Mouse (Mus musculus) cortical plate, adult 2 months (tissue): ENCODE results near the gene Hsf2bp. TPM values are rescaled to one million over a fixed set of nuclear protein-coding genes. Genes with fewer than 3 reads are reported as not detected.

ENCODE experiments used
- H3K27ac ChIP-seq: fragments of 200-500 bp; 2 replicates; pipeline ENCODE4 v1.5.1; 2012; ENCODE audit warnings: low read length, control low read depth, inconsistent platforms; ENCODE audit not compliant: insufficient read depth
- H3K4me1 ChIP-seq: fragments of 200-500 bp; 2 replicates; pipeline ENCODE4 v1.6.1; 2011; ENCODE audit warnings: low read length; ENCODE audit not compliant: control insufficient read depth, insufficient read depth
- H3K4me3 ChIP-seq: fragments of 200-500 bp; 2 replicates; pipeline ENCODE4 v1.5.1; 2011; ENCODE audit warnings: mild to moderate bottlenecking, low read length, control low read depth; ENCODE audit not compliant: insufficient read depth
- CTCF ChIP-seq: fragments of 200-500 bp; IDR thresholded peaks from 2 replicates; pipeline ENCODE4 v1.5.1; 2011; ENCODE audit warnings: mild to moderate bottlenecking, control low read depth, low read length; ENCODE audit not compliant: insufficient read depth; ENCODE audit errors: extremely low read depth
- POLR2A ChIP-seq: fragments of 200-500 bp; IDR thresholded peaks from 2 replicates; pipeline ENCODE4 v1.6.1; 2011; ENCODE audit warnings: mild to moderate bottlenecking, low read length, control low read depth; ENCODE audit not compliant: insufficient read depth; ENCODE audit errors: extremely low read depth
- polyA plus RNA-seq: library from polyadenylated mRNA; depleted of rRNA; stranded (reverse); fragments of >200 nt; gene quantifications from 2 replicates; pipeline ENCODE4 v1.2.3, GENCODE M21; 2012

Gene Hsf2bp
- polyA plus RNA-seq, 1 experiment = 0.27 TPM

DNA sequence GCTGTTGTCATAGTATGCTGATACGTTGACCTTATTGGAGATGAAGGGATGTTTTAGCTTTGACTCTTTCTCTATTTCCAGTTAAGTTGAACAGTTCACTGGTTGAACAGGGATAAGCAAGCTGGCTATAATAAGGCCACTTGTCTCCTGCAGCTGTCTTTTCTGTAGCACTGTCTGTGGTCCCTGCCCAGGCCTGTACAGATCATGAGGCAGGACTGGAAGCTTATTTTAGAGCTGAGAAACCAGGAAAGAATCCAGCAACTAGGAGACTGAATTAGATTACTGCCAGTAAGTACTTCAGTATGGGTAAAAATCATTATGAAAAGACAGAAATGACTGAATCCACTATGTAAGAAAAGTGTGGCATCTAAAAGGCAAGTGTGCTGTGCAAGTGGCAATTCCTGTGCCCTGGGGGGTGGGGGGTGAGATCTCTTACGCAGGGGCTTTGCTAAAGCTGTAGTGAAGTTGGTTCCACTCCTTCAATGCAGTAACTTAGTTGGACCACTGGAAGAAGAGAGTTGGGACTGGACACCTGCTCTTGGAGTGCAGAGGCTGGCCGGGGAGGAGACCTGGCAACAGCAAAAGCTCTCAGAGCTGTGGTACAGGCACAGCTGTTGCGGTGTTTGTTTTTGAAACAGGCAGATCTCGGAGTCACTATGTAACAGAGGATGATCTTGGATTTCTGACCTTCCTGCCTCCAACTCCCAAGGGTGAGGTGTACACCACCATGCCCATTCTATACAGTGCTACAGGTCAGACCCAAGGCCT, 17.8 kb downstream of the Hsf2bp start:
- TF ChIP-seq CTCF (no peak), POLR2A (no peak)
- Histone ChIP-seq H3K4me3 (no peak overlapping the region), H3K4me1 (peaks cover 8% of the 10 kb centered on the region), H3K27ac (no peak overlapping the region)

DNA sequence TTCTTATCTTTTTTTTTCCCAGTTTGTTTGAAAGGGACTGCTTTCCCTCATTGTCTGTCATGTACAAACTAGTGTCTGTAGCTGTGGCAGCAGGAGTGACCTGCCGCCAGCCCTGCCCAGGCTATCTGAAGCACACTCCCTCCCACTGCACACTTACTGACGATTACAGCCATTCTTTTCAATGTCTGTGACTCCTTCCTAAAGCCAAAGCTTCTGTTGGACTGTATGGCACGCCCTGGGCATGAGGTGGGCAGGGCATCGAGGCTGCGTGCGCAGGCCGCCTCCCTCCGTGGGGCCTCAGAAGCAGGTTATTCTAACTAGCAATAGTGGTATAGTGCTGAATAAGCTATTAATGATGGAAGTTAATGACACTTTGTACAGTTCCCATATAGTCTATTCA, 19.7 kb downstream of the Hsf2bp start:
- no peak for TF ChIP-seq POLR2A
- TF ChIP-seq CTCF = no peak

DNA sequence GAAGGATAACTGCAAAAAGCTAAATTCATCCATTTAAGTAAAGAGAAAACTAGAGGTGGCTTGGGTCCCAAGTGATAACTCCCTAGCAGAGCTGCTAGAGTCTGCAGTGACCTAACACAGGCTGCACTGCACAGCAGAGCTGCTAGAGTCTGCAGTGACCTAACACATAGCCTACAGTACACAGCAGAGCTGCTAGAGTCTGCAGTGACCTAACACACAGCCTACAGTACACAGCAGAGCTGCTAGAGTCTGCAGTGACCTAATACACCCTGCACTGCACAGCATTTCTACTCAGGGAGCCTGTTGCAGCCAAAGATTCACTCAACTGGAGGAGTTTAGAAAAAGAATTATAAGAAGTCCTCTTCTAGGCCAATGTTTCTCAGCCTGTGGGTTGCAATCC, 22.5 kb downstream of the Hsf2bp start:
- Histone ChIP-seq H3K27ac (no peak overlapping the region), H3K4me3 (no peak overlapping the region), H3K4me1 (peaks cover 4% of the 10 kb centered on the region; the same call in 1 of the 2 replicates)
- TF ChIP-seq POLR2A = no peak
- TF ChIP-seq CTCF = no peak

More for the DNA sequence above, 19.7 kb downstream of the Hsf2bp start:
- Histone ChIP-seq H3K27ac (no peak overlapping the region), H3K4me3 (no peak overlapping the region), H3K4me1 (peaks cover 5% of the 10 kb centered on the region; the same call in 1 of the 2 replicates)

DNA sequence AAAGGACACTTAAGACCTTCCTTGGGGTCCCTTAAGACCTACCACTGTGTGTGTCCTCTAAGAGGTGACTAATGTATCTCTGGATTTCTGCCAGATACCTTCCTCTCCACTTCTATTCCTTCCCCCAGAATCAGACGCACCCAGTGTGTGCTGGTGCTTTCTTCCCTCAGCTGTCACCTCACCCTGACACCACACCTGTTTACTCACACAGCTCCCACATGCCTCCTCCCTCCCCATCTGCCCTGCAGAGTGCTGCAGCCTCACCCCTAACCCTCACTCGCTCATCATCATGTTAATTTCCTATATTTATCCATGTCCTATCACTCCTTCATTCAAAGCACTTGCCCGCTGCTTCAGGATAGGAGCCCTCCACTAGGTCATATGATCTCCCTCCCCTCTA, 23.9 kb downstream of the Hsf2bp start:
- no peak for TF ChIP-seq CTCF
- TF ChIP-seq POLR2A = no peak
- Histone ChIP-seq H3K4me3 (no peak overlapping the region), H3K4me1 (no peaks in the 10 kb centered on the region), H3K27ac (no peak overlapping the region)

DNA sequence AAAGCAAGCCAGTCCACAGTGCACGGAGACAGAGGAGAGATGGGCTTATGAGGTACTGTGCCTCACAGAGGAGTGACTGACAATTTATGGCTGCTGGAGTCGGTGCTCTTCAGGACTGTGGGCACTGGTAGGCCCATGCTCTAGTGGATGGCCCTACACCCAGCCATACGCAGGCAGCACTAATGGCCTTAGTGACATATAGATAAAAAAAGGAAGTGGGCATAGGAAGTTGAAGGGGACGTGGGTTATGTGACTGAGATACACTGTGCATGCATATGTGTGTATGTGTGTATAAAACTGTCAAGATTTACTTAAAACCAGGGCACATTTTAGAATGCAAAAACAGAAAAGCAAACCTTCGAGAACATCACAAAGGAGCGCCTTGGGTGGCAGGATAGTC, 24.5 kb downstream of the Hsf2bp start:
- H3K27ac ChIP-seq = no peak overlapping the region
- no peaks in the 10 kb centered on the region for H3K4me1 ChIP-seq
- TF ChIP-seq CTCF (no peak), POLR2A (no peak)
- H3K4me3 ChIP-seq = no peak overlapping the region

DNA sequence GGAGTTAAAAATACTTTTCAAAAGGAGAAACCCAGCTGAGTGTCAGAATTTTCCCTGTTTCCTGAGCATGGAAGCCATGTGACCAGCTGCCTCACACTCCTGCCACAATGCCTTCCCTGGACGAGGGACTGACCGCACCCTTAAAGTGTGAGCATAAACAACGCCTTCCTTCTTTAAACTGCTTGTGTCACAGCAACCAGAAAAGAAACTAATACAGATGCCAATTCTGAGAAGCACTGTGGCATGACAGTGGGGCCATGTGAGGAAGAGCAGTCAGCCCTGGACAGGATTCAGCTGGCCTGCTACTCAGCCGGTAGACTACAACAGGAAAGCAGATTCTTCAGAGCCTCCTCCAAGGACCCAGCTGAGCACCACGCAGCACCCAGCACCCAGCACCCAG, 29.3 kb downstream of the Hsf2bp start:
- Histone ChIP-seq H3K4me1 (no peaks in the 10 kb centered on the region), H3K27ac (no peak overlapping the region), H3K4me3 (no peak overlapping the region)
- no peak for TF ChIP-seq POLR2A
- no peak for TF ChIP-seq CTCF

DNA sequence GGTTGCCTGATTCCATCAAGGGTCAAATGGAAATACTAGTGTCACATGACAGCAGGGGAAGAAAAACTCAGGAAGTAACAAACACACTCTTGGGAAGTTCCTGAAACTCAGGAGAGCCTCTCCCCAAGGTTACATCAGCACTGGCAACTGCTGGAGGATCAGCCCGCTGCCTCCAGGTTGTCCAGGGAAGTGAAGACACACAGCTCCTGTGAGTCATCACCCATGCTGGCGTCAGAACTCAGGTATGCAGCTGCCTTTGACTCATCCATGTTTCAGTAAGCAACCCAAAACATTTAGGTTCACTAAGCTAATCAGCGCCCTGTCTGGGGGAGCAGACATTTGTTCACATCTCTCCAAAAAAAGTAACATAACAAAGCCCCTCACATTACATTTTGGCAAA, 32.9 kb downstream of the Hsf2bp start:
- Histone ChIP-seq H3K4me3 (no peak overlapping the region), H3K4me1 (no peaks in the 10 kb centered on the region), H3K27ac (no peak overlapping the region)
- TF ChIP-seq CTCF (no peak), POLR2A (no peak)

DNA sequence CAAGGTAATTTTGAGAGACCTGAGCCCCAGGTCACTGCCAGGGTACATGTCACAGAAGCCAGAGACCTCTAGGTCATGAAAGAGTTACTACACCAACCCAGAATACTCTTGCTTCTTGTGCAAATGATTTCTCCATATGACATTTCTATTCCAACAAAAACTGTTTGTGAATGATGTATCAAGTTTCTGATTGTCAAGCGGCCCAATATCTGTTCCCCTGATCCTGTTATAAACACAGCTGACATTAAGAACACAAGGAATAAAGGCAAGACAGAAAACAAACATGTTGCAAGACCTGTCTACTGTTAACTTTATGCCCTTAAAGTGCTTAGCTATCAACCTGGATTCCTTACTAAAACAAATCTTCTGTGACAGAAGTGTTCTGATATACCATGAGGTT, 37.8 kb downstream of the Hsf2bp start:
- H3K27ac ChIP-seq = no peak overlapping the region
- H3K4me1 ChIP-seq = no peaks in the 10 kb centered on the region
- H3K4me3 ChIP-seq = no peak overlapping the region
- TF ChIP-seq POLR2A = no peak
- no peak for TF ChIP-seq CTCF

DNA sequence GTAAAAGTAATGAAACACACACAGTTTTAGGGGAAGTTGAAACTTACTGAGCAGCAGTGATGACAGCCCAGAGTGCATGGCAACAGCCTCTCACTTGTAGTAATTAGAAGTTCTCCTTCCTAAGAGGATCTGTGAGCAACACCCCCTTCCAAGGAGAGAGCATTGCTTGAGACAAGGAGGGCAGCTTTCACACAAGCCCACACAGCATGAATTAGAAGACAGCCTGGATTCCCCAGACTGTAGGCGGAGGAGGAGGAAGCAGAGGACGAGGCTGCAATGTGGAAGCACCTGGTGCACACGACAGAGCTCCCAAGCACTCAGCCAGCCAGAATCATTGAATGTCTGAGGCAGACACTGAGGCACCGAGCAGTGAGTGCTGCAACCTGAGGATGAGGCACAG, 39.8 kb downstream of the Hsf2bp start:
- TF ChIP-seq POLR2A (no peak), CTCF (no peak)

DNA sequence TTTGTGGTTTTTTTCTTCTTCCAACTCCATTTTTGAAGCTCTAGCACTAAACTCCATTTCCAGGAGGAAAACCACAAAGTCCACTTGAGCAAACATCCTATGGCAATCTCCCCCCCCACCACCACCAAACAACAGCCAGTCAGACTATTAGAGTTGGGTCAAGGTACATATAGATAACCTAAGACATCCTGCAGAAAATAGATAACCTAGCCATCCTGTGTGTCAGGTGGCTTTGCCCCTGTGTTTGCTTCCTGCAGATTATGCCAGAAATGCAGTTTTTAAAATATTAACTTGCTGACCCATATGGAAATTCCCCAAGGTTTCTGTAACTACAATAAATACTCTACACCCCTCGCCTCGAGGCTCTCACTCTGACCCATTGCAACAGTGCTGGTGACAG, 40.4 kb downstream of the Hsf2bp start:
- Histone ChIP-seq H3K27ac (no peak overlapping the region), H3K4me1 (no peaks in the 10 kb centered on the region), H3K4me3 (no peak overlapping the region)
- no peak for TF ChIP-seq CTCF
- TF ChIP-seq POLR2A = no peak

More for the DNA sequence above, 39.8 kb downstream of the Hsf2bp start:
- Histone ChIP-seq H3K27ac (no peak overlapping the region), H3K4me3 (no peak overlapping the region), H3K4me1 (no peaks in the 10 kb centered on the region)

DNA sequence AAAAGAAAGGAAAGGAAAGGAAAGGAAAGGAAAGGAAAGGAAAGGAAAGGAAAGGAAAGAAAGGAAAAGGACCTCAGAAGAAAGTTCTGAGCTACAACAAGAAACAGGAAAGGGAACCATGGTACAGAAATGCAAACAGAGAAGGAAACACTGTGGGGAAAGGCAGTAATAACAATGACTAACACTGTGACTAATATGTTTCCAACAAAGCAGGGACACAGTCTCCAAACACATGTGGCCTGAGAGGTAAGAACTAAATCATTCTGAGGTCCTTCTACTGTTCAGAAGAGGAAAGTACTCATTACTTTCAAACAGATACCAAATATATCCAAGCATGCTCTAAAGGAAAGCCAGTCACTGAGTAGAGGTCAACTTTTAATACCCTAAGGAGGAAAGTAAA, 42.0 kb downstream of the Hsf2bp start:
- H3K4me3 ChIP-seq = no peak overlapping the region
- H3K4me1 ChIP-seq = no peaks in the 10 kb centered on the region
- no peak overlapping the region for H3K27ac ChIP-seq
- no peak for TF ChIP-seq CTCF
- TF ChIP-seq POLR2A = no peak
